Mouse (Mus musculus) heart, adult 11 months (tissue): ENCODE measurements at regions not wholly inside any gene's neighbourhood (a gene's known extent, or its start where the extent isn't known, plus 50 kb on each side); places are given as distances from the start of the nearest gene placed in this dataset.

Experiments
- DNase-seq: peaks from one replicate; pipeline ENCODE4 v3.0.0; 2022

- peak; percentile 84 for DNase-seq
Measured at GRCm38 (mm10) chr10:120552341-120553096, 76.2 kb upstream of the Hmga2 start.

DNA sequence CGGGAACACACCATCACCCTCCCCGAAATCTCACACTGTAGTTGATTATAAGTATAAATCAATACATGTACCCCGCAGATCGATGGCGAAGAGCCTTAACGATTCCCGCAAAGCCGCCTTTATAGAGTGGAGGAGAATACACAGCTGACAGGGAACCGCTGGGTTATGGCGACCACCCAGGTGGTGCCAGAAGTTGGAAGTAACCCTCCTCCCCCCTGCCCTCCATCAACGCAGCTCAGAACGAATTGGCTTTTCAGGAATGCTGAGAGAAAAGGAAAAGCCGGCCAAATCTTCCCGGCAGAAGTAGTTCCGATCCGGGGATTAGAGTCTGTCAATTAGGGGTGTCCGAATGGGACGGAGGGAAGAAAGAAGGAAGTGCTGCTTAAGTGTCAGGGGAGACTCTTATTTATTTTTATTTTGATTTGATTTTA is 75.6 kb upstream of the Hmga2 start:
- DNase-seq, result no peak

DNA sequence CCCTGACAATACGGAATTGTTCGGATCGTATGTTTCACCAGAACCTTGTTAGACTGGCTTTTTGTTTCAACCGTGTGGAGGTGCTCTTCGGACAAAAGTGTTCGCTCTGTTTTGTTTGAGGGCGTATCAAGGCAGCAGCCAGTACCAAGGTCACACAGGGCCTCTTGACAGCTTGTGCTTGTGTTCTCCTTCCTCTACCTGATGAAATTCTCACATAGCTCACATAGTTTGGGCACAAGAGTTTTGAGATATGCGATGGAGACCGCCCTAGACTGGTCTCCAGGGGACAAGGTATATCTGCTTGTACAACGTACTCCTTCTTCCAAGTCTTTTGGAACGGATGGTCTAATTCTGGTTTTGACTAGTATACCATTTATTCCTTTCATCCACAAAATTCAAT is 70.9 kb upstream of the Hmga2 start:
- DNase-seq, result peak; percentile 19

DNA sequence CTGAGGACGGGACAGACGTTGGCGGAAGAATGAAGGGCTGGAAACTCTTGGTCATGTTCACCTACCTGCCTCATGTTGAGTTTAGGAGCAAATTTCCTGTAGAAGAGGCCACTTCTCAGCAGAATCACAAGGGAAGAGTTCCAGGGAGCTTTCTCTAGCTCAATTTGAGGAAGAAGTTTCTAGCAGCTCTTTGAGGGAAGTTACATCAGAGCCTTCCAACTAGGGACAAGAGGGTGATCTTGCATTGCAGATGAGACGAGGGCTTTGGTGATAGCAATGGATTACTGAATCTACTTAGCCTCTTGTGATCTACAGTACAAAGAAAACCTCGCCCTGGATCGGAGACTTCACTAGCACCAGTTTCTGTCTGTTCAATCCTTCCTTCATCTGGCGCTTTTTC is 65.3 kb upstream of the Hmga2 start:
- DNase-seq, result peak; percentile 46

- peak; percentile 55 for DNase-seq
Measured at GRCm38 (mm10) chr10:120538561-120538960, 62.3 kb upstream of the Hmga2 start.

- peak; percentile 79 for DNase-seq
Measured at GRCm38 (mm10) chr10:120528406-120528805, 52.1 kb upstream of the Hmga2 start.

GRCm38 (mm10) chr10:120527951-120528350 is 51.7 kb upstream of the Hmga2 start:
- DNase-seq, result peak; percentile 34

DNA sequence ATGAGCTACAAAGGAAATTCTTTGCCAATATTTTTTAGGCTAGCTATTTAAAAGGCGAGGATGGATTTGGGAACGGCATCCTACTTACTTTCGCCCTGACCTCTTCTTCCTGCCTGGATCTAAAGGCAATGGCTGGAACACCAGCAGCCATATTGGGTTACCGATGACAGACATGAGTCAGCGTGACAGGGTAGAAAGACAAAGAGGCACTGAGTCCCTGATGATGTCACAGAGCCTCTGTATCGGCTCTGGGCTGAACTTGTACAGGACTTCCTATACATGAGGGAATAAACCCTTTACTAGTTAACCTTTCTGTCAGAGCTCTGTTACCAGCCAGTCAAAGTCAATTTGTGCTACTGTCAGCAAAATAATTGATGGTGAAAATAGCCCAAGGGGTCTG is 50.7 kb upstream of the Hmga2 start:
- DNase-seq, result peak; percentile 16
